Mouse (Mus musculus) C2C12 (cell line): ENCODE results near the gene Gapvd1. TPM values are rescaled to one million over a fixed set of nuclear protein-coding genes. Genes with fewer than 3 reads are reported as not detected.

Experiments
- H3K27me3 ChIP-seq: one replicate; pipeline ENCODE4 v1.6.1; 2011; ENCODE audit not compliant: control insufficient read depth, insufficient read depth, insufficient read length
- H3K36me3 ChIP-seq: one replicate; pipeline ENCODE4 v1.6.1; 2011; ENCODE audit not compliant: control insufficient read depth, insufficient read depth
- H3K4me3 ChIP-seq: one replicate; pipeline ENCODE4 v1.5.1; 2011; ENCODE audit warnings: mild to moderate bottlenecking, control low read depth; ENCODE audit not compliant: poor library complexity, insufficient read depth, severe bottlenecking
- H3K79me2 ChIP-seq: one replicate; pipeline ENCODE4 v1.6.1; 2011; ENCODE audit not compliant: control insufficient read depth, insufficient read depth
- H3K79me3 ChIP-seq: one replicate; pipeline ENCODE4 v1.6.1; 2011; ENCODE audit warnings: low read depth, control low read depth
- H3ac ChIP-seq: one replicate; pipeline ENCODE3; 2011; ENCODE audit warnings: low read depth; ENCODE audit not compliant: control insufficient read depth, insufficient read length
- CEBPB ChIP-seq: IDR thresholded peaks from one replicate; pipeline ENCODE4 v1.6.1; 2011; ENCODE audit warnings: low read depth, mild to moderate bottlenecking, control low read depth, moderate library complexity
- CTCF ChIP-seq: IDR thresholded peaks from one replicate; pipeline ENCODE4 v1.5.1; 2011; ENCODE audit not compliant: control insufficient read depth, insufficient read depth, insufficient read length
- FOSL1 ChIP-seq: IDR thresholded peaks from one replicate; pipeline ENCODE4 v1.8.0; 2011; ENCODE audit warnings: mild to moderate bottlenecking, low read length; ENCODE audit not compliant: poor library complexity, insufficient read depth, severe bottlenecking
- MAX ChIP-seq: IDR thresholded peaks from one replicate; pipeline ENCODE4 v1.6.1; 2011; ENCODE audit warnings: mild to moderate bottlenecking, control low read depth
- MYOD1 ChIP-seq: IDR thresholded peaks from one replicate; pipeline ENCODE4 v1.6.1; 2011; ENCODE audit warnings: low read depth; ENCODE audit not compliant: control insufficient read depth, insufficient read length
- MYOG ChIP-seq: IDR thresholded peaks from one replicate; pipeline ENCODE4 v1.6.1; 2011; ENCODE audit not compliant: control insufficient read depth, insufficient read length; ENCODE audit errors: extremely low read depth
- USF1 ChIP-seq: IDR thresholded peaks from one replicate; pipeline ENCODE4 v1.6.1; 2011; ENCODE audit warnings: low read depth, mild to moderate bottlenecking, control low read depth, moderate library complexity
- polyA plus RNA-seq: library from polyadenylated mRNA; unstranded; fragments of >200 nt; fragmentation: generic; extraction: Trizol; gene quantifications from one replicate; pipeline ENCODE4 v1.2.1, GENCODE M21; 2012; ENCODE audit warnings: missing spikeins

The Gapvd1 gene
- polyA plus RNA-seq, 1 experiment: 23.6 TPM

DNA sequence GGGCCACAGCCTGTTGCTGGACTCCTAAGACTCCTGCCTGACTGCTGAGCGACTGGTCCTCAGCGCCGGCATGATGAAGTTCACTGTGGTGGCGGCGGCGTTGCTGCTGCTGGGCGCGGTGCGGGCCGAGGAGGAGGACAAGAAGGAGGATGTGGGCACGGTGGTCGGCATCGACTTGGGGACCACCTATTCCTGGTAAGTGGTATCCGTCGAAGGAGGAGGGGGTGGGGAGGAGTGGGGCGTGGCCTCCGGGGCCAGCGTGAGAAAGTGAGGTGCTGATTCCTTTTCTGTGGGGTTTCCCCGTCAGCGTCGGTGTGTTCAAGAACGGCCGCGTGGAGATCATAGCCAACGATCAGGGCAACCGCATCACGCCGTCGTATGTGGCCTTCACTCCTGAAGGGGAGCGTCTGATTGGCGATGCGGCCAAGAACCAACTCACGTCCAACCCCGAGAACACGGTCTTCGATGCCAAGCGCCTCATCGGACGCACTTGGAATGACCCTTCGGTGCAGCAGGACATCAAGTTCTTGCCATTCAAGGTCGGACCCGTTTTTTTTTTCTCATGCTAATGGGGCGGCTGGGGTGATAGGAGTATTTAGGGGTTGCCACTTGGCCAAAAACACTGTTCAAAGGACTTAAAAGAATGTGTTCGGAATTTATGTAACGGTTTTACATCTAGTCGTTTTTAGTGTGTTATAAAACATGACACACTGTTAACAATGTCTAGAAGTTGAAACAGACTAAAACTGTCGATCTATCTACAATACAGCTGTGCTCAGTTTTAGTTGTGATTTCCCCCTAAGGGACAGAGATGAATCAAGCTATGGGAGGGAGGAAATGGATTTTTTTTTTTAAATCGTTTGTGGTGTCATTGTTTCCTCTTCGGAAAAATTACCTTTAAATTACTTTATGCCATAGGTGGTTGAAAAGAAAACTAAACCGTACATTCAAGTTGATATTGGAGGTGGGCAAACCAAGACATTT, 17.5 kb upstream of the Gapvd1 start:
- Histone ChIP-seq H3K4me3 (peak overlapping the region; percentile 97), H3K36me3 (peaks cover 52% of the 10 kb centered on the region), H3K79me3 (peaks cover 64% of the 10 kb centered on the region), H3ac (peak overlapping the region; percentile 94), H3K79me2 (peaks cover 72% of the 10 kb centered on the region), H3K27me3 (no peaks in the 10 kb centered on the region)
- TF ChIP-seq MYOD1: no peak
- TF ChIP-seq FOSL1: no peak
- TF ChIP-seq CTCF: no peak
- no peak for TF ChIP-seq MAX
- TF ChIP-seq MYOG: no peak
- no peak for TF ChIP-seq USF1
- TF ChIP-seq CEBPB: no peak

DNA sequence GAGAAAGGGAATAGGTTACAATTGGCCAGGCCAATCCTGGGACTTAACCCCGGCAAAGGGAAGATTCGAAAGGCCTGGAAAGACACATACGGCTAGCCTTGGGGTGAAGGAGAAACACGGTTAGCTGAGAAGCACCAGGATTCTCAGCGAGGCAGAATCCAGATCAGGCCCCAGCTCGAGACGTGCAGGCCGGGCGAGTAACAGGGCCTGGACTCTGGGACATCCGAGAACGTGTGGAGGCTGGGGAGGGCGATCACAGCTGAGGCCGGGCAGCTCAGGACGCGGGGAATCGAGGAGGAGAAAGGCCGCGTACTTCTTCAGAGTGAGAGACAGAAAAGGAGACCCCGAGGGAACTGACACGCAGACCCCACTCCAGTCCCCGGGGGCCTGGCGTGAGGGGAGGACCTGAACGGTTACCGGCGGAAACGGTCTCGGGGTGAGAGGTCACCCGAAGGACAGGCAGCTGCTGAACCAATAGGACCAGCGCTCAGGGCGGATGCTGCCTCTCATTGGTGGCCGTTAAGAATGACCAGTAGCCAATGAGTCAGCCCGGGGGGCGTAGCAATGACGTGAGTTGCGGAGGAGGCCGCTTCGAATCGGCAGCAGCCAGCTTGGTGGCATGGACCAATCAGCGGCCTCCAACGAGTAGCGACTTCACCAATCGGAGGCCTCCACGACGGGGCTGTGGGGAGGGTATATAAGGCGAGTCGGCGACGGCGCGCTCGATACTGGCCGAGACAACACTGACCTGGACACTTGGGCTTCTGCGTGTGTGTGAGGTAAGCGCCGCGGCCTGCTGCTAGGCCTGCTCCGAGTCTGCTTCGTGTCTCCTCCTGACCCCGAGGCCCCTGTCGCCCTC, 16.6 kb upstream of the Gapvd1 start, which contains the start of gene Hspa5:
Gene Hspa5 (plus strand): TSS at position 603 of the 859 bp plus-strand sequence.
- TF ChIP-seq USF1 (no peak), MAX (no peak), CTCF (no peak), CEBPB (no peak), MYOG (no peak), FOSL1 (no peak), MYOD1 (no peak)
- Histone ChIP-seq H3K36me3 (peaks cover 43% of the 10 kb centered on the region), H3ac (peak within 1 kb of the TSS; percentile 97), H3K79me2 (peaks cover 63% of the 10 kb centered on the region), H3K4me3 (peak within 1 kb of the TSS; percentile 97), H3K79me3 (peaks cover 56% of the 10 kb centered on the region), H3K27me3 (no peaks in the 10 kb centered on the region)

DNA sequence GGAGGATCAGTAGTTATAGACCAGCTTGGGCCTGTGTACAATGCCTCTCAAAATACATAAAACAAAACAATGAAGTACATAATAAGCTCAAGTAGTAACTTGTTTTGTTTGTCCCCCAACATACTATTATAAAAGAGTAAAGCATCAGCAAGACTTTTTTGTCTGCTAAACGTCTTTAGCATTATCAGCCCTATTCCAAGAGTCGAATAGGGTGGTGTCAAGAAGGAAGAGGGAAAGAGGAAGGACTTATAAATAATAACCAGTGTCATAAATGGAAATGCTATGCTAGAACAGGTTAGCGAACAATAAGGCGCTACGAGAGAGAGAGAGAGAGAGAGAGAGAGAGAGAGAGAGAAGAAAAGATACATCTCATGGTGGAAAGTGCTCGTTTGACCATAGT, 15.9 kb upstream of the Gapvd1 start:
- H3K27me3 ChIP-seq: no peaks in the 10 kb centered on the region
- peak overlapping the region; percentile 97 for H3ac ChIP-seq
- peaks cover 36% of the 10 kb centered on the region for H3K36me3 ChIP-seq
- peaks cover 49% of the 10 kb centered on the region for H3K79me3 ChIP-seq
- peak overlapping the region; percentile 97 for H3K4me3 ChIP-seq
- TF ChIP-seq FOSL1 (no peak), CTCF (no peak), MAX (no peak), MYOD1 (no peak), MYOG (no peak), CEBPB (no peak), USF1 (no peak)
- peaks cover 56% of the 10 kb centered on the region for H3K79me2 ChIP-seq

DNA sequence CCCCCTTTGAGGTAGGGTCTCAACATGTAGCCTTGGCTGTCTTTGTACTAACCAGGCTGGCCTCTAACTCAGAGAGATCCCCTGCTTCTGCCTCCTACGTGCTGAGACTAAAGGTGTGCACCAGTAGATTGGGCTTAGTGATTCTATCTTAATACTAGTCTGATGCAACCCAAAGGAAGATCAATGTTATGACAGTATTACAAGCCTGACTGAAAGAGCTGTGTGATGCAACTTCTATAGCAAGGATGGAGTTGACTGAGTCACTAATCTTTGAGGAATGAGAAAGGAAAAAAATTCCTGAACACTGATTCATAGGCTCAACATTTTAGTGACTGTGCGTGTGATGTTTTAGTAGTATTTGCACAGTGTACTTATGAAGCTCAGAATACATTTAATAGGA, 15.0 kb upstream of the Gapvd1 start:
- Histone ChIP-seq H3K4me3 (no peak overlapping the region), H3ac (no peak overlapping the region), H3K27me3 (no peaks in the 10 kb centered on the region), H3K79me3 (peaks cover 40% of the 10 kb centered on the region), H3K79me2 (peaks cover 47% of the 10 kb centered on the region), H3K36me3 (peaks cover 27% of the 10 kb centered on the region)
- TF ChIP-seq CEBPB: peak; percentile 96
- no peak for TF ChIP-seq CTCF
- TF ChIP-seq USF1: no peak
- no peak for TF ChIP-seq MYOD1
- TF ChIP-seq MAX: no peak
- TF ChIP-seq FOSL1: peak; percentile 47
- no peak for TF ChIP-seq MYOG

DNA sequence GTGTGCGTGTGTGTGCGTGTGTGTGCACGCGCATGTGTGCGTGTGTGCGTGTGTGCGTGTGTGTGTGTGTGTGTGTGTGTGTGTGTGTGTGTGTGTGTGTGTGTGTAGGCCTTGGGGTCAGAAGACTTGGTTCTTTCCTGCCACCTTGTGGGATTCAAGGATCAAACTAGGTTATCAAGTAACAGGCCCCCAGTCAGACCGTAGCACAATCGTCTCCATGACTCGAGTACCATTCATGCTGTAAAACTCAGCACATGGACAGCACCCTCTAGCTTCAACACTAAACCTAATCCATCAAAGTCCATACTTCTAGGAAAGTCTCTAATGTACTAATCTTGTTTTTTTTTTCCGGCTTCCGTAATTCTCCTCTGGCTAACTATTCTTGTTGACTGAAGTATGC, 9.8 kb upstream of the Gapvd1 start:
- H3K27me3 ChIP-seq: no peaks in the 10 kb centered on the region
- no peak for TF ChIP-seq USF1
- TF ChIP-seq MAX: no peak
- TF ChIP-seq CTCF: no peak
- no peak for TF ChIP-seq FOSL1
- TF ChIP-seq MYOG: no peak
- no peak for TF ChIP-seq MYOD1
- no peak for TF ChIP-seq CEBPB
- no peak overlapping the region for H3ac ChIP-seq
- H3K79me3 ChIP-seq: no peaks in the 10 kb centered on the region
- H3K79me2 ChIP-seq: no peaks in the 10 kb centered on the region
- H3K4me3 ChIP-seq: no peak overlapping the region
- no peaks in the 10 kb centered on the region for H3K36me3 ChIP-seq
